Mouse (Mus musculus): ENCODE results near the gene Mab21l2.

Gene Mab21l2

DNA sequence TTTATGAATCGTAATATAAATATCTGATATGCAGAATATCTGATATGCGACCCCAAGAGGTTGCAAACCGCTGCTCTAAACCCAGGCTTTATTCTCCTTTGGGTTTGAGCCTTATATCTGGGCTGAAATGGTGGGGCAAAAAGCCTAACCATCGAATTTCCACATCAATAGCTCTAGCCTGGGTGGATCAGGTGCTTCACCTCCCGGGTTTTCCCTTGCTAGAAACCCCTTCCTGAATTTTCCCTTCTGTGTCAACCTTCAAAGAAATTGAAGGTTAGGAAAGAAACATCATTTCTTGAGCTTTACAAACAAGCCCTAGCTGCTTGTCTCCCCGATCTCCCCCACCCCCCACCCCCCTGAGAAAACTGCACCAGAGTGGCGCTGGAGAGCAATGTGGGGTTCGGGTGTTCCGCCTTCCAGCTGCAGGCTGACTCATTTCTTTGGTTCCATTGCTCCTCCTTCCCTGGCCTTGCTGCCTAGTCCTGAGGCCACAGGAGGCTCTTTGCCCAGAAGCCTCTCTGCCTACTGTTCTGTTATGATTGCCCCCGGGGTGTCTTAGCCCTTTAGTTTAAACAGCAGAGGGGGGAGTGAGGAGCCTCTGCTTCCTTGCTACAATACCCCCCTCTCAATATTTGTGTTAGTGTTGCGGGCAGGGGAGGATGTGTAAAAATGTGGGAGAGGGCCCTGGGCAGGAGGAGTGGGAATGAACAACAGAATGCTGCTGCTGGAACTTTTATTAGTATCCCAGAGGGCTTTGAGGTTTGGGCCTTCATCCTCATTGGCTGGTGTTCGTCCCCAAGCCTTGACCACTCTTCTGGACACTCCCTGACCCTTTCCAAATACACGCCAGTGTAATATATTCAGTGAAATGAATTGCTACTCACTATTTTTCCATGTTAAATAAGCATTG is 9.5 kb downstream of the Mab21l2 start:
- no peak for DNase-seq

DNA sequence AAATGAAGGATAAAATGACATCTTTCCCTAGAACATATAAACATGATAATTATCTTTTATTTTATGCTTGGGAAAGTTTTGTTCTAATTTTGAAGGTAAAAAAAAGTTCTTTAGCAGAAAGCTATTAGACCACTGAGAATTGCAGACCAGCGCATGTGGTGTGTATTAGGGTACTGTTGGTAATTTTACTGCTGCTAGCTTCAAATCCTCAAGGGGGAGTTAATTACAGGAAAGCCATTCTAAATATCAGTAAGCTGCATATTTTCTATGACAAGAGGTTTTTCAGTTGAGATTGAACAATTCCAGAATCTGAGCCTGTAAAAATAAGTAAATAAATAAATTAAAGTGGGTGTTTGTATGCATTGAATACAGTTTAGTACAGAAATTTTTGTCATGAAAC is 11.7 kb downstream of the Mab21l2 start:
- DNase-seq = no peak

GRCm38 (mm10) chr3:86531531-86532269 is 16.7 kb downstream of the Mab21l2 start:
- DNase-seq = no peak

GRCm38 (mm10) chr3:86522880-86523505 is 25.4 kb downstream of the Mab21l2 start:
- no peak for DNase-seq

DNA sequence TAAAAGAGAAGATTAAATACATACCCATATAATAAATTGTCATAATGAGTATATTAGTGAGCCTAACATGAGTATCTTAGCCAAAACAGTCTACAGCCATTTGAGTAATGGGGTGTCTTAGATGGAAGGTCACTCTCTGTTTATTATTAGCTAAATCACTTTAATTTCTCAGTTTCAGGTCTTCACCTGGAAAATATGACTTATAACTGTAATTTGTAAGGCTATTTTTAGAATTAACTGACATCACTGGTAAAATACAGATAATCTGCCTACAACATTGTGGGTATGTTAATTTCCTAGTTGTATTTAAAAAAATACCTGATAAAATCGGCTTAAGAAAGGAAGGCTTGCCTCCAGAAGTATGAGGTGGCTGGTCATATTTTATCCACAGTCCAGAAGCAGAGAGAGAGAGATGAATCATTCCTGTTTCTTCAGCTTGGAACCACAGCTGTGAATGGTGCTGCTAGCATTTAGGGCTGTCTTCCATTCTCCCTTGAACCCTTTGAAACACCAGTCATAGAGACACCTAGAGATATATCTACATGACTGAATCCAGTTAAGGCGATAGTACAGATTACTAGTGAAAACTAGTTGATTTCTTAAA is 29.8 kb downstream of the Mab21l2 start:
- no peak for DNase-seq

DNA sequence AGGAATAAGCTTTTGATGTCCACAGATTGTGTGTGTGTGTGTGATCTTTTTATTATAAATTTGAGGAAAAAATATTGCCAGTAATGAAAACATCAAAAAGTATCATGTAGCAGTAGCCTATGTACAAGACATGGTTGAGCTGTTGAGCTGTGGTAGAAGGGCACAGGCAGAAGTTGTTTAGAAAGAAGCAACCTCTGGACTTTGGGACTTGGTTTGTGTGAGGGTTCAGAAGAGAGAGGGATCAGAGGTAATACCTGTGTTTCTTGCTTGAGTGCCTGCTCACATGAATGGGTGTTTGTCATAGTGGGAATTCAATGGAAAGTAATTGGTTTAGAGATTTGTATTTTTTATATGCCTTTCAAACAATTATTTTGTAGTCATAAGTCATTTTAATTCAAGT is 47.8 kb downstream of the Mab21l2 start:
- no peak for DNase-seq

All from lung, postnatal 4 days (tissue).